Mouse (Mus musculus): ENCODE results near the gene Dbn1. TPM values are rescaled to one million over a fixed set of nuclear protein-coding genes. Genes with fewer than 3 reads are reported as not detected.
A peak's percentile ranks its signal among the peaks of the same experiment; 100 is the strongest.

The Dbn1 gene
- total RNA-seq, 2 experiments from 2014 or later = 263 to 271 TPM

DNA sequence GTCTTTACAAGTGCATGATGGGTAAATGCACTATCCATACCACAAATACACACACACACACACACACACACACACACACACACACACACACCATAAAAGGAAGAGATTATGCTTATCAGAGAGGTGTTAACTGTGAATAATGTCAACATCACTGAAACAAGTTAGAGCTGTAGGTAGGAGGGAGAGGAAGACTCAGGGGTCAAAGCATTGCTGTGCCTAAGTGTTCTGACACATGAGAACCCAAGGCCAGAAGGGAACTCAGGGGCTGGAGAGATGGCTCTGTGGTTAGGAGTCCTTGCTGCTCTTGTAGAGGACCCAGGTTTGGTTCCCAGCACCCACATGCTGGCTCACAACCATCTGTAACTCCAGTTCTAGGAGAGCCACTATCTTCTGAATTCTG lies 8.0 kb downstream of the Dbn1 start:
- DNase-seq (ENCODE audit: low spot score in 2 of 2) = no peak

- no peak for DNase-seq (ENCODE audit: low spot score in 2 of 2)
These were observed 8.9 kb downstream of the Dbn1 start for GRCm38 (mm10) chr13:55479008-55479407.

DNA sequence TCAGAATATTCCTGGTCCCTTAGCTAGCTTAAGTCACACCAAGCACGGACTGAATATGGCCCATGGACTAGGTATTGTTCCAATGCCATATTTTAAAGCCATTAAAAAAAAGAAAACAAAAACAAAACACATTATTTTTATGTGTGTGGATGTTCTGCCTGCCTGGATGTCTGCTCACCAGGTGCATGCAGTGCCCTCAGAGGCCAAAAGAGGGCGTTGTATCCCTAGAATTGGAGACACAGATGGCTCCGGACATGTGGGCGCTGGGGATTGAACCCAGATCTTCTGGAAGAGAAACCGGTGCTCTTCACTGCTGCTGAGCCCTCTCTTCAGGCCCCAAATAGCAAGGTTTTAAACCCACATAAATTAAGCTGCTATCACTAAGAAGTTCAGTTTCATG lies 9.9 kb downstream of the Dbn1 start:
- no peak for DNase-seq (ENCODE audit: low spot score in 2 of 2)

DNA sequence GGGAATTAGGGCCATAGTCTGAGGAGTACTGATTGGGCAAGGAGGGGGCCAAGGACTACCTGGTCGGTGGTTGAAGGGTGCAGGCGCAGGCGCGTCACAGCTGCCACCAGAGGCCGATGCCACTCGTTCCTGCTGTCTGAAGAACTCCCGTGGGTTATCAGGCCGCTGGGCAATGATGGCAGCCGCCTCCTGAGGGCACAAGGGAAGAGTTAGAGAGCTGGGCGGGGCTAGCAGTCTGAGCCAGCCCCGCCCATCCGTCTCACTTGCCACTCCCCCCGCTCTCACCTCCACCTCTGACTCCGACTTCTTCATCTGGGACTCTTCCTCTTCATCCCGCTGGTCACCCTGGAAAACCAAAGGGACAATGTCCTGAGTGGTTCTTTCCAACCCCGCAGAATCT lies 10.4 kb downstream of the Dbn1 start:
- no peak for DNase-seq (ENCODE audit: low spot score in 2 of 2)

DNA sequence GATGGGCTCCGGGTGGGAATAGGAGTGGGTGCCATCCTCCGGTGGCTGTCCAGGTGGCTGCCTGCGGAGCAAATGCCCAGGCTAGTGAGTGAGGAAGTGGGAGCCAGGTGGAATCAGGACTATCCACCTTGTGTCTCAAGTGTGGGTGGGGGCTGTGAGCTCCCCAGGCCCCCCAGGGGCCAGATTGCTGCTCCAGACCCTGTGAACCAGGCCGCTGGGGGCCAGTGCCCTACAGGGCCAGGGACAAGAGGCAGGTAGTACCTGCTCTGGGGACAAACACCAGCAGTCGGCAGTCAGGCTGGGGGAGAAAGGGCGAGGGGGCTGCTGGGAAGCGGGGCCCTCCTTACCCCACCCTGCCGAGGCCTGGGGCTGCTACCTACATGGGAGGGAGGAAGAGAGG lies 11.7 kb downstream of the Dbn1 start:
- DNase-seq (ENCODE audit: low spot score in 2 of 2) = no peak

DNA sequence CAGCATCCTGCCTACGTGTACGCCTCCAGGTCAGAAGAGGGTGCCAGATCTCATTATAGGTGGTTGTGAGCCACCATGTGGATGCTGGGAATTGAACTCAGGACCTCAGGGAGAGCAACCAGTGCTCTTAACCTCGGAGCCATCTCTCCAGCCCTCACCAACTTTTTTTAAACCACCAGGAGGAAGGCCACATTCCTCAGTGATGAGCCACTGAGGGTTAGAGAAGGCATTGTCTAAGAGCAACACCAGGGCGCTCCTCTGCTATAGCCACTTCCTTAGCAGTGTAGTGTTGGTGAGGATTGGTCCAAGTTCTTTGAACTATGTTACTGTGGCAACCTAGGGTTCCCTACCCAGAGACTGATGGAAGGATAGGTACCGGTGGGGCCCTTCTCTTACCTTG lies 12.2 kb downstream of the Dbn1 start:
- no peak for DNase-seq (ENCODE audit: low spot score in 2 of 2)

GRCm38 (mm10) chr13:55474621-55475069 lies 13.3 kb downstream of the Dbn1 start:
- DNase-seq (ENCODE audit: low spot score in 2 of 2) = peak in 1 of 2 experiments; percentile 74

DNA sequence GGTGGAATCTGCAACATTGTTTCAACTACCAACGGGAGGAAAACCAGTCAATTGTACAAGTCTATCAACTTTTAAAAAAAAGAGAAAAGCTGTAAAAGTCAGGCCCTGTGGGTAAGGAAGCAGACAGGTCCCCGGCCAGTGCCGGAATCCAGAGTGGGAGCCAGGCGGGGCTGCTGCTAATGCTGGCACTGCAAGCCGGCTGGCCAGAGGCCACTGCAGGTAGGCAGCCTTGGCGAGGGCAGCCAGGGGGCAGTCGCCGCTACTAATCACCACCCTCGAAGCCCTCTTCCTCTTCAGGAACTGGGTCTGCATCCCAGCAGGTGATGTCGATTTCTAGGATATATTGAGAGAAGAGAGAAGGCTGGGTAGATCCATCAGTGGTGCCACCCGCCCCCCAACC lies 13.9 kb downstream of the Dbn1 start:
- DNase-seq (ENCODE audit: low spot score in 2 of 2) = no peak

- no peak for DNase-seq (ENCODE audit: low spot score in 2 of 2)
These were observed 14.7 kb downstream of the Dbn1 start for GRCm38 (mm10) chr13:55473076-55473831.

- peak; percentile 72 to 84 for DNase-seq (ENCODE audit: low spot score in 2 of 2)
These were observed 15.5 kb downstream of the Dbn1 start for GRCm38 (mm10) chr13:55472132-55473022.

GRCm38 (mm10) chr13:55471819-55472131 lies 16.1 kb downstream of the Dbn1 start:
- no peak for DNase-seq (ENCODE audit: low spot score in 2 of 2)

- peak; percentile 72 to 80 for DNase-seq (ENCODE audit: low spot score in 2 of 2)
These were observed 16.6 kb downstream of the Dbn1 start for GRCm38 (mm10) chr13:55471156-55471818.

GRCm38 (mm10) chr13:55470372-55470771 lies 17.5 kb downstream of the Dbn1 start:
- DNase-seq (ENCODE audit: low spot score in 2 of 2) = peak in 1 of 2 experiments; percentile 57

GRCm38 (mm10) chr13:55468851-55469560 lies 18.9 kb downstream of the Dbn1 start:
- no peak for DNase-seq (ENCODE audit: low spot score in 2 of 2)

GRCm38 (mm10) chr13:55465830-55466440 lies 22.0 kb downstream of the Dbn1 start:
- DNase-seq (ENCODE audit: low spot score in 2 of 2) = no peak

DNA sequence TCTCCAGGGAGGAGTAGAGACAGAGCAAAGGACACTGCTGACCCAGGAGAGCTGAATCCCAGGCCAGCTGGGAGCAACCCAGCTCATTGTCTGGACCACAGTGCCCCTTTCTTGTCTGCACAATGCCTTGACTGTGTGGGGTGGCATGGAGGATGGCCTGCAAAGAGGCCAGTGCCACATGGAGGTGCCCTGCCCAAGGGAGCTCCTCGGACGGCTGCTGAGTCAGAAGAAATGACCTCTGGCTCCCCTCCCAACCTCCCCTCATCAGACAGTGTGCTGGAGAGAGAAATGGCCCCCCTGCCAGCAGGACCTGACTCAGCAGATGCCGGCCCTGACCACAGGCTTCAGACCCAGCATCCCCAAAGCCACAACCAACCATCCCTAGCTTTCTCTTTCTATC lies 22.7 kb downstream of the Dbn1 start:
- peak in 1 of 2 experiments; percentile 37 for DNase-seq (ENCODE audit: low spot score in 2 of 2)

- DNase-seq (ENCODE audit: low spot score in 2 of 2) = peak; percentile 62 to 77
These were observed 23.7 kb downstream of the Dbn1 start, which contains the start of gene Prr7 for GRCm38 (mm10) chr13:55464027-55464884. TSS of gene Prr7 (plus strand) at chr13:55464267.

DNA sequence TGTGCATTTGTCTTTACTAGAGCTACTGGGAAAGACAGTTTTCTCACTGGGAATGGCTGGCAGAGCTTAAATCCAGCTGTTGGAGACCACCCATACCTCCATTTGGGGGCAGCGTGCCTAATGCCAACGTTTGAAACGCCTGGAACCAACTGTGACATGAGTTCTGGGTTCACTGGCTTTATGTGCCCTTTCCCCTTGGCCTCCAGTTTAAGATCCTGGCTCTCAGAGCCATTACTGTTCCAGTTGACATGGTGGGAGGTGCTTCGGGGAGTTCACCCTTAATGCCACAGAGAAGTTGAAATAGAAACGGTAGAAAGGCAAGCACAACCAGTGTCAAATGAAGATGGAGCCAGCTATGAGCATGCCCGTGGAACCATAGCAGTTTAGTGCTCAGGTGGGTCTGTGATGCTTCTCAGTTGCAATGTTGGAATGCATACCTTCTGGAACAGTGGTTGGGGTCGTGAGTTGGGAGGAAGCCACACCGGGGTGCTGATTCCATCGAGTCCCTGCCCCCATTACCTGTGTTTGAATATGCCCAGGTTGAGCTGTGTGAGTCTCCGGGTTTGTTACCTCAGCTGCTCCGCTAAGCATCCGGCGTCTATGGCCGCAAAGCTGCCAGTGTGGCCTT lies 24.4 kb downstream of the Dbn1 start:
- no peak for DNase-seq (ENCODE audit: low spot score in 2 of 2)

GRCm38 (mm10) chr13:55462965-55463364 lies 24.9 kb downstream of the Dbn1 start:
- no peak for DNase-seq (ENCODE audit: low spot score in 2 of 2)
